Mouse (Mus musculus) kidney, adult 2 months (tissue): ENCODE measurements around the gene Kntc1.

Experiments
- CTCF ChIP-seq: fragments of 200-500 bp; conservative IDR thresholded peaks from 2 replicates; pipeline ENCODE4 v1.5.1; 2011; ENCODE audit warnings: low read depth, mild to moderate bottlenecking, control low read depth, low read length, moderate library complexity, mixed read lengths; ENCODE audit not compliant: insufficient read depth, insufficient read length
- POLR2A ChIP-seq: fragments of 200-500 bp; IDR thresholded peaks from one replicate; pipeline ENCODE4 v1.6.1; 2011; ENCODE audit warnings: low read depth, low read length, control low read depth

GRCm38 (mm10) chr5:123851398-123851797, 101.9 kb downstream of the Kntc1 start:
- no peak for TF ChIP-seq POLR2A
- TF ChIP-seq CTCF: no peak
